Mouse (Mus musculus): ENCODE measurements around the gene Gm21440. TPM values are rescaled to one million over a fixed set of nuclear protein-coding genes. Genes with fewer than 3 reads are reported as not detected.
"Not testable (repeated sequence)": the region's sequence is repeated elsewhere in the genome, so short reads cannot be mapped to it uniquely, and the experiment has no call there.

Gm21440 gene
- not detected in 2 replicates for polyA plus RNA-seq (2015; fragmentation: Nextera tagmentation; extraction: Ambion mirVana)

GRCm38 (mm10) chrY:13252091-13252490 lies at the start of gene Gm21440, which contains the start of gene Gm21454:
TSS of gene Gm21440 (plus strand) at chrY:13252391.
TSS of gene Gm21454 (plus strand) at chrY:13252442.
- H3K36me3 ChIP-seq; H3K27ac ChIP-seq (replicated peaks); H3K27me3 ChIP-seq (replicated peaks); H3K9me3 ChIP-seq (replicated peaks); H3K9ac ChIP-seq (replicated peaks); ATAC-seq (ENCODE audit: low FRiP score); H3K4me2 ChIP-seq; H3K4me3 ChIP-seq (replicated peaks); H3K4me1 ChIP-seq: not testable (repeated sequence)

DNA sequence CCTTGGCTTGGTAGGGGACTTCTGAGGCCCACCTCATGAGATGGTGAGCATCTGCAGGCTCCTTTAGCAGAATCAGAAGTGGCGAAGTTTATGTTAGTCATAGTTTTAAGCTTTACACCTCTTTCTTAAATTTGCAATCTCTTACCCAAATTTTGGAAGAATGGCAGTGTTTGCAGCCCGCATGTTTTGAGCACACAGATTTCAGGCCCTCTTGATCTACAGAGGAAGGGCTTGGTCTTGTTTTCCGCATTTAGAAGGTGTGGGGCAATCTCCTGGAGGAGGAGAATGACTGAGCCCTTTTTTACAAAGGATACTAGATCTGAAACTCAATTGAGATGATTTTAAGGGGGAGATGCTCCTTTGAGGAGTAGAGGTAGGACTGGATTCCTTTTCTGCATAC lies 28.4 kb upstream of the Gm21440 start, which contains the start of gene Gm21828:
Gene Gm21828 (minus strand): TSS at position 101 of the 400 bp plus-strand sequence.
- no CpG with 5 or more reads among the region's 3 CpGs for WGBS

More for the DNA sequence above, 28.4 kb upstream of the Gm21440 start, which contains the start of gene Gm21828:
- ATAC-seq (ENCODE audit: low FRiP score); H3K27ac ChIP-seq (replicated peaks); H3K4me1 ChIP-seq; H3K36me3 ChIP-seq; H3K4me2 ChIP-seq; H3K4me3 ChIP-seq (replicated peaks); H3K9ac ChIP-seq (replicated peaks); H3K9me3 ChIP-seq (replicated peaks); H3K27me3 ChIP-seq (replicated peaks): not testable (repeated sequence)

Other genes starting within 250 kb of the Gm21440 start
- gene Gm20807, start 209.5 kb upstream of the Gm21440 start, polyA plus RNA-seq (2015; fragmentation: Nextera tagmentation; extraction: Ambion mirVana), result not detected in 2 replicates
- not detected in 2 replicates for gene Gm21891, start 118.9 kb upstream of the Gm21440 start, polyA plus RNA-seq (2015; fragmentation: Nextera tagmentation; extraction: Ambion mirVana)
- not detected in 2 replicates for gene Gm21425, start 90.4 kb upstream of the Gm21440 start, polyA plus RNA-seq (2015; fragmentation: Nextera tagmentation; extraction: Ambion mirVana)
- not detected in 2 replicates for gene Gm21828, start 28.5 kb upstream of the Gm21440 start, polyA plus RNA-seq (2015; fragmentation: Nextera tagmentation; extraction: Ambion mirVana)
- not detected in 2 replicates for gene Gm21454, start 51 bp downstream of the Gm21440 start, polyA plus RNA-seq (2015; fragmentation: Nextera tagmentation; extraction: Ambion mirVana)
- not detected in 2 replicates for gene Gm21725, start 96.7 kb downstream of the Gm21440 start, polyA plus RNA-seq (2015; fragmentation: Nextera tagmentation; extraction: Ambion mirVana)
- not detected in 2 replicates for gene Gm21866, start 213.2 kb downstream of the Gm21440 start, polyA plus RNA-seq (2015; fragmentation: Nextera tagmentation; extraction: Ambion mirVana)
- gene Gm20773, start 241.6 kb downstream of the Gm21440 start, polyA plus RNA-seq (2015; fragmentation: Nextera tagmentation; extraction: Ambion mirVana), result not detected in 2 replicates

All from neural tube, embryonic 15.5 days (tissue).